Mouse (Mus musculus) myocyte (in vitro differentiated cells): ENCODE results near the gene Gm13124. TPM values are rescaled to one million over a fixed set of nuclear protein-coding genes. Genes with fewer than 3 reads are reported as not detected.
"Not testable (repeated sequence)": the region's sequence is repeated elsewhere in the genome, so short reads cannot be mapped to it uniquely, and the experiment has no call there.

Experiments
- H3K27me3 ChIP-seq: one replicate; pipeline ENCODE4 v1.6.1; 2011; ENCODE audit not compliant: control insufficient read depth, insufficient read depth, insufficient read length
- H3K36me3 ChIP-seq: one replicate; pipeline ENCODE4 v1.6.1; 2011; ENCODE audit not compliant: control insufficient read depth, insufficient read depth
- H3K4me2 ChIP-seq: one replicate; pipeline ENCODE4 v1.6.1; 2011; ENCODE audit warnings: low read depth, control low read depth
- H3K4me3 ChIP-seq: one replicate; pipeline ENCODE4 v1.5.1; 2011; ENCODE audit warnings: mild to moderate bottlenecking, control low read depth, moderate library complexity
- H3K79me2 ChIP-seq: one replicate; pipeline ENCODE4 v1.6.1; 2011; ENCODE audit not compliant: control insufficient read depth, insufficient read depth
- H3ac ChIP-seq: one replicate; pipeline ENCODE4 v1.6.1; 2011; ENCODE audit not compliant: control insufficient read depth, insufficient read length
- CEBPB ChIP-seq: IDR thresholded peaks from 2 replicates; pipeline ENCODE4 v1.6.1; 2011; ENCODE audit warnings: mild to moderate bottlenecking, moderate library complexity; ENCODE audit not compliant: poor library complexity, insufficient read depth, severe bottlenecking
- E2F4 ChIP-seq: IDR thresholded peaks from one replicate; pipeline ENCODE4 v1.6.1; 2011; ENCODE audit warnings: mild to moderate bottlenecking, control low read depth, moderate library complexity; ENCODE audit not compliant: insufficient read depth
- MAX ChIP-seq: IDR thresholded peaks from one replicate; pipeline ENCODE4 v1.6.1; 2011; ENCODE audit warnings: low read depth, mild to moderate bottlenecking, control low read depth
- MYOD1 ChIP-seq, 3 experiments: IDR thresholded peaks; one replicate each; pipeline ENCODE4 v1.6.1; 2011; ENCODE audit warnings: control low read depth in 2 of 3, low read depth in 2 of 3, mild to moderate bottlenecking in 2 of 3, moderate library complexity in 1 of 3; ENCODE audit not compliant: insufficient read length in 2 of 3, control insufficient read depth in 1 of 3
- MYOG ChIP-seq, 3 experiments: IDR thresholded peaks; one replicate each; pipeline ENCODE4 v1.6.1; 2011; ENCODE audit warnings: control low read depth in 2 of 3, low read depth in 2 of 3, mild to moderate bottlenecking in 2 of 3; ENCODE audit not compliant: insufficient read length in 2 of 3, control insufficient read depth in 1 of 3, insufficient read depth in 1 of 3
- POLR2A ChIP-seq: IDR thresholded peaks from one replicate; pipeline ENCODE4 v1.6.1; 2011; ENCODE audit warnings: low read depth, mild to moderate bottlenecking, control low read depth, moderate library complexity; ENCODE audit not compliant: insufficient read length
- POLR2AphosphoS2 ChIP-seq: IDR thresholded peaks from one replicate; pipeline ENCODE4 v1.6.1; 2011; ENCODE audit warnings: low read depth, control low read depth; ENCODE audit not compliant: insufficient read length
- REST ChIP-seq: IDR thresholded peaks from one replicate; pipeline ENCODE4 v1.6.1; 2011; ENCODE audit warnings: mild to moderate bottlenecking, control low read depth, moderate library complexity; ENCODE audit not compliant: insufficient read depth, insufficient read length
- SRF ChIP-seq: IDR thresholded peaks from one replicate; pipeline ENCODE4 v1.6.1; 2011; ENCODE audit warnings: low read depth; ENCODE audit not compliant: control insufficient read depth, insufficient read length
- TCF12 ChIP-seq: IDR thresholded peaks from one replicate; pipeline ENCODE4 v1.6.1; 2011; ENCODE audit warnings: mild to moderate bottlenecking, control low read depth; ENCODE audit not compliant: poor library complexity, insufficient read depth, severe bottlenecking
- TCF3 ChIP-seq: IDR thresholded peaks from one replicate; pipeline ENCODE4 v1.6.1; 2011; ENCODE audit warnings: low read depth, control low read depth; ENCODE audit not compliant: insufficient read length
- USF1 ChIP-seq: IDR thresholded peaks from one replicate; pipeline ENCODE4 v1.6.1; 2011; ENCODE audit warnings: low read depth, mild to moderate bottlenecking, control low read depth, moderate library complexity
- polyA plus RNA-seq: library from polyadenylated mRNA; unstranded; fragments of >200 nt; fragmentation: generic; extraction: Trizol; gene quantifications from one replicate; pipeline ENCODE4 v1.2.1, GENCODE M21; 2012; ENCODE audit warnings: missing spikeins

The Gm13124 gene
- polyA plus RNA-seq, 1 experiment = not detected

GRCm38 (mm10) chr4:144567752-144568151 lies 2.8 kb upstream of the Gm13124 start:
- Histone ChIP-seq H3K4me2 (no peak overlapping the region), H3ac (no peak overlapping the region), H3K36me3 (no peaks in the 10 kb centered on the region), H3K4me3 (no peak overlapping the region), H3K27me3 (no peaks in the 10 kb centered on the region), H3K79me2 (no peaks in the 10 kb centered on the region)
- TF ChIP-seq MYOD1 (IDR thresholded peaks at IDR 0.05; ENCODE audit: control insufficient read depth in 1 of 3, insufficient read length in 2 of 3, low read depth in 2 of 3) (no peak), MYOG (IDR thresholded peaks at IDR 0.05; ENCODE audit: control insufficient read depth in 1 of 3, insufficient read depth in 1 of 3, insufficient read length in 2 of 3, low read depth in 2 of 3) (no peak), MAX (no peak), POLR2A (no peak), REST (no peak), TCF12 (no peak), TCF3 (no peak), POLR2AphosphoS2 (no peak), CEBPB (no peak), USF1 (no peak), E2F4 (no peak), SRF (no peak)

DNA sequence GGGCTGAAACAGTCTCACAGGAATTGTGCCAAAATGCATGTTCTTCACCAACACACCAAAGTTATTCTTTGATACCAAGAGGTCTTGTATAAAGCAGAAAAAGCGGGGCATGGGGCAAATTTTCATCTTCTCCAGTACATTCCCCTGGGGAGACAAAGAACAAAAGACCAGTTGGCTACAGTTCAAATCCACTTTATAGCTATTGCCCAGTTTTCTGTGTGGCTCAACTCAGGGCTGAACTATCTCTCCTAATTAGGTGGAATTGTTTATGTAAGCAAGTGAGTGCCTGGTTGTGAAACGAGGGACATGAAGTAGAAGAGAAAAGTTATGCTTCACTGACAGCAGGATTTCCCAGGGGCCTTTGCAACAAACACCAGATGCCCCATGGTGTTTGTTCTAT lies 3.7 kb downstream of the Gm13124 start:
- Histone ChIP-seq H3K36me3 (no peaks in the 10 kb centered on the region), H3K27me3 (no peaks in the 10 kb centered on the region), H3K4me3 (no peak overlapping the region), H3K4me2 (no peak overlapping the region), H3K79me2 (no peaks in the 10 kb centered on the region), H3ac (no peak overlapping the region)
- TF ChIP-seq CEBPB (no peak), E2F4 (no peak), MYOG (IDR thresholded peaks at IDR 0.05; ENCODE audit: control insufficient read depth in 1 of 3, insufficient read depth in 1 of 3, insufficient read length in 2 of 3, low read depth in 2 of 3) (no peak), POLR2AphosphoS2 (no peak), MAX (no peak), TCF12 (no peak)

DNA sequence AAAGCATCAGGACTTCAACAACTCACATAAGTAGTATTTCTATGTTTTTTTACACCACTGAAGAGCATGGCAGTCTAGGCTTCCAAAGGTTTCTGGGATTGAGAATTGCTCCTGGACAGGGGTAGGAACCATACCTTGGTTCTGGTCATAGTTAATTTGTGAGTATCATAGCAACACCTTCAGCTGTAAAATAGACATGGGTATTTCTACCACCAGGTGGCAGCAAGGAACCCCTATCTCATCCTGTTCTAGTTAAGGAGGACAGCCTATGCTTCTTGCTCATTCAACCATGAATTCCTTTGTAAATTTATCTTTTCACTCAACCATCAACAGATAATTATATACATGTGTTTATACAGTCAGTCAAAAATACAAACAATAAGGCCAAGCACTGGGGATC lies 5.1 kb downstream of the Gm13124 start:
- H3K27me3 ChIP-seq = no peaks in the 10 kb centered on the region
- TF ChIP-seq TCF12 = no peak
- TF ChIP-seq REST = no peak
- no peak for TF ChIP-seq E2F4
- TF ChIP-seq TCF3 = no peak
- no peak overlapping the region for H3ac ChIP-seq
- H3K36me3 ChIP-seq = no peaks in the 10 kb centered on the region
- no peak overlapping the region for H3K4me2 ChIP-seq
- H3K79me2 ChIP-seq = no peaks in the 10 kb centered on the region
- no peak overlapping the region for H3K4me3 ChIP-seq

GRCm38 (mm10) chr4:144551156-144551555 lies 13.8 kb downstream of the Gm13124 start:
- TF ChIP-seq MAX = no peak
- TF ChIP-seq MYOD1 (IDR thresholded peaks at IDR 0.05; ENCODE audit: control insufficient read depth in 1 of 3, insufficient read length in 2 of 3, low read depth in 2 of 3) = no peak
- TF ChIP-seq E2F4 = no peak
- TF ChIP-seq POLR2AphosphoS2 = no peak
- no peak for TF ChIP-seq CEBPB
- no peak for TF ChIP-seq REST
- TF ChIP-seq MYOG (IDR thresholded peaks at IDR 0.05; ENCODE audit: control insufficient read depth in 1 of 3, insufficient read depth in 1 of 3, insufficient read length in 2 of 3, low read depth in 2 of 3) = no peak
- TF ChIP-seq SRF = no peak
- TF ChIP-seq USF1 = no peak
- no peak for TF ChIP-seq TCF3
- no peak for TF ChIP-seq POLR2A
- no peak for TF ChIP-seq TCF12
- H3ac ChIP-seq = no peak overlapping the region

DNA sequence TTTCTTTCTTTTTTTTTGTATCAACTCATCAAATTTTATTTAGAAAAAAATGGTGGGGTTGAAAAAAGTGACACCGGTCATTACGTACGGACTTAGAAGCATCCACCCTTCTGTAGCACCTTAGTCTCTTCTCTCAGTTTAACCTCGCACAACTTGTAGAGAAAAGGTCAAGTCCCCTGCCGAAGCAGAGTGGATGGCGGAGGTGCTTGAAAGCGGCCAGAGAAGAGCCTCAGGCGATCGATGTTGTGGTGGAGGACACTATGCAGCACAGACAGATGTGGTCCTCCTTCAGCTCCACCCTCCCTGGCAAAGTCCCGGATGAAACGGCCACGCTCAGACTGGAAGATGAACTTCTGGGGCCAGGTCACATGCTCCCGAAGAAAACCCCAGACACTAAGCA lies 19.6 kb downstream of the Gm13124 start:
- not testable (repeated sequence) for H3K4me2 ChIP-seq, H3ac ChIP-seq, H3K27me3 ChIP-seq, H3K4me3 ChIP-seq, H3K36me3 ChIP-seq, H3K79me2 ChIP-seq

More at GRCm38 (mm10) chr4:144551156-144551555, 13.8 kb downstream of the Gm13124 start:
- H3K27me3 ChIP-seq = no peaks in the 10 kb centered on the region
- no peaks in the 10 kb centered on the region for H3K36me3 ChIP-seq
- H3K4me2 ChIP-seq = no peak overlapping the region
- H3K4me3 ChIP-seq = no peak overlapping the region
- H3K79me2 ChIP-seq = no peaks in the 10 kb centered on the region

- Histone ChIP-seq H3K79me2 (no peaks in the 10 kb centered on the region), H3K4me2 (no peak overlapping the region), H3K4me3 (no peak overlapping the region), H3K27me3 (no peaks in the 10 kb centered on the region), H3ac (no peak overlapping the region), H3K36me3 (no peaks in the 10 kb centered on the region)
- TF ChIP-seq POLR2A (no peak), REST (no peak), MYOG (IDR thresholded peaks at IDR 0.05; ENCODE audit: control insufficient read depth in 1 of 3, insufficient read depth in 1 of 3, insufficient read length in 2 of 3, low read depth in 2 of 3) (no peak), CEBPB (no peak), MYOD1 (IDR thresholded peaks at IDR 0.05; ENCODE audit: control insufficient read depth in 1 of 3, insufficient read length in 2 of 3, low read depth in 2 of 3) (no peak), POLR2AphosphoS2 (no peak), E2F4 (no peak), TCF3 (no peak), SRF (no peak), MAX (no peak), USF1 (no peak), TCF12 (no peak)
Measured at GRCm38 (mm10) chr4:144544689-144545088, 20.2 kb downstream of the Gm13124 start.
